Mouse (Mus musculus): ENCODE data around the gene Mphosph6.

DNA sequence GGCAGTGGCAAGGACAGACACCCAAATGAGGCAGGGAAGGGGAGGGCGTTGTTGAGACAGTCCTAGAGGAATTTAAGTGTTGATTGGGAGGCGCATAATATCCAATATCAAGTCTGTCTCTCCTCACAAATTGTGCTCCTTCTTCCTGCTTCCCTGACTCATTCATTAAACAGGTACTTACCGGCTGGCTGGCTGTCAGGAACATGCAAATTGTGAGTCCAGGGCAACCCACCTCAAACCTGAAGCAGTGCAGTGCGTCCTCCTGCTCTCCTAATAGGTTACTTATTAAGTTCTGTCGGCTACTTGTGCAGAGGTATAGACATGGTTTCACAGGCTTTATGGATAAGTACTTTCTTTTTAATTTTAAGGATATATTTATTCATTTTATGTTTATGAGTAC lies 3.7 kb upstream of the Mphosph6 start:
- TF ChIP-seq CTCF (IDR thresholded peaks at IDR 0.05; ENCODE audit: low read depth) (no peak), EP300 (IDR thresholded peaks at IDR 0.05; ENCODE audit: low read depth) (no peak)

Data from liver, embryonic 14.5 days (tissue).